Mouse (Mus musculus) liver (tissue): ENCODE results near the gene Mtap.

Experiments
- DNase-seq: peaks from one replicate; pipeline ENCODE4 v3.0.0-alpha.2; 2020; ENCODE audit warnings: mixed read lengths

The Mtap gene

DNA sequence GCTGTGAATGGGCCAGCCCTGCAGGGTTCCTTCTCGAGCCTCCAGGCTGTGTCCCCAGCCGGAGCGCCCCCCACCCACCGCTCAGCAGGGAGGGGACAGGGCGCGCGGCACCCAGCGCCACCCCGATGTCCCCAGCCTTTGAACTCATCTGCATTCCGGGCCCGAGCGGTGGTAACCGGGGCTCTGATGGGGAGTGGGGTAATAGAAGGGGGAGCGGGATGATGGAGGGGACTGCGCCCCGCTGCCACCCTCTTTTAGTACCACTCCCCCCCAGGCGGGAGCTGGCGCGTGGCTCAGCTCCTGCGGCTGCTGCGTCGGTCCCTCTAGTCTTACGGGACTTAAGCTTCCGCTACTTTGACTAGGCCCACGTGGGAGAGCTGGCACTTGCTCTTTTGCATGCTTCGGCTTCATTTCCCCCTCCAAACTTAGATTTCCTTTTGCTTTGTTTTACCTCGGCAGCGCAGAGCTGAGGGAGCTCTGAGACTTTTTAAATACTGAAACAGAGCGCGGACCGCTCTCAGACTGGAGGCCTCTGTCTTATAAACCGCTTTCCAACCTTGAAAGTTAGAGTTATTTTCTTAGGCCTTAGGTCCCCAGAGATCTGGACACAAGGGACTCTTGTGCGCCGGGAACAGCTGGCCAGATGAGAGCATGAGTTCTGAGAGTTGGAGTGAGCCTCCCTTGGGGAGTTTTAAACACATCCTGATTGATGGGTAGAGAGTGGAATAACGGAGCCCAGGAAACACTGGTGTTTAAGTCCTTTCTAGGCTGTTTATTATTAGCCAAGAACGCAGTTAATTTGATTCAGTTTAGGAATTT is 829 bp downstream of the Mtap start:
- peak; percentile 18 for DNase-seq

DNA sequence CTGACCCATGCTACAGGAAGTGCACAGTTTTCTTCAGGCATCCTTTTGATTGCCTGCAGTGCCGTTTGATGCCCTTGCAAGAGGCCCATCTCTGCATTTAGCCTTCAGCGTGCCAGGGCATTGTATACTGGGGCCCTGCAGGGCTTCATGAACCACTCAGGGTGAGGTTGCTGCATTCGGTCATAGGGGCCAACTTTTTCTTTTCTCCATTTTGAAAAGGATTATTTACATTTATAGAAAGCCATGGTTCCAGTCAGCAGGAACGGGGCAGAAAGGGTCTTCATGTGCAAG is 1.4 kb downstream of the Mtap start:
- DNase-seq: no peak

- no peak for DNase-seq
Measured at GRCm38 (mm10) chr4:89140832-89141231, 3.9 kb downstream of the Mtap start.

DNA sequence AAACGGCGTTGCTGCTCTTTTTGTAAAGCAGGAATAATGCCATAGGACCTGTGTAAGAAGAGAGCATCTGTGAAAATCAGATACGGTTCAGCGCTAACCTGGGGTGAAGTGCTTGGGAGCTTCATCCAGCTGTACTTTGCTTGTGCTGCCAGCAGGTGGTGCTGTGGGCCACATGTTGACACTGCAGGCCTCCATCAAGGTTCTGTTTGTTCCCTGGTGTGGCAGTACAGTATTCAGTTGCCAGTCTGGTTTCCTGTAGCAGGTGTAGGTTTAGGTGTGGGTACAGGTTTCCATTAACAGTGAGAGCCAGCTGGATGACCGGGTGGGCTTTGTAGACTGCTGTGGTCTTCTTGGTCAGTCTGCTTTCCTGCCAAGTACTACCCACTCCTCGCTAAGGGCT is 8.5 kb downstream of the Mtap start:
- DNase-seq: peak; percentile 70

- DNase-seq: no peak
Measured at GRCm38 (mm10) chr4:89146291-89146690, 9.4 kb downstream of the Mtap start.

DNA sequence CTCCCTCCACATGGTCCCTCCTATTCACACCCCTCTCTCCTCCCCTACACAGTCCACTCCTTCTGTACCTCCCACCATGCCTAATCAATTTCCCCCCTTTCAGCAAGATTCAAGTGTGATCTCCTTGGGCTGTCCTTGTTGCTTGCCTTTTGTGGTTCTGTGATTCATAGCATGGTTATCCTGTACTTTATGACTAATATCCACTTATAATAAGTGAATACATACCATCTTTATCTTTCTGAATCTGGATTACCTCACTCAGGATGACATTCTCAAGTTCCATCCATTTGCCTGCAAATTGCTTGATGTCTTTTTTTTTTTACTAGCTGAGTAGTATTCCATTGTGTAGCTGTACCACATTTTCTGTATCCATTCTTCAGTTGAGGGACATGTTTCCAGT is 12.3 kb downstream of the Mtap start:
- DNase-seq: no peak

- DNase-seq: no peak
Measured at GRCm38 (mm10) chr4:89161389-89161788, 24.5 kb downstream of the Mtap start.

GRCm38 (mm10) chr4:89162496-89162895 is 25.6 kb downstream of the Mtap start:
- DNase-seq: no peak

DNA sequence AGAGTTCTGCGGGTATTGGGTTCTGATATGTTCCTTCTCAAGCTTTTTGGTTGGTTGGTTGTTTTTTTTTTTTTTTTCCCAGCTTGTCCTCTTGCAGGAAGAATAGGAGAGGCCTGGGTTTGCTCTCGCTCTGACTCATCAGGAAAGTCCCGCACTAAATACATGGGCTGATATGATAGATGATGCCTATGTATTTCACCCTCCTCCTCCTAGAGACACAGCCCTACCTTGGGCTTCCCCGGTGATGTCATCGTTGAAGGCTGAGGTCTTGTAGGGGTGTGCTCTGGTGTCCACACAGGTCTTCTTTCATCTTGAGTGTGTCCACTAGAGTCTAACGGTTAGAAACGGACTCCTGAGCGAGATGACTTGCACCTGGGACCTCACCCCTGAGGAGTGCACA is 26.7 kb downstream of the Mtap start:
- DNase-seq: no peak

DNA sequence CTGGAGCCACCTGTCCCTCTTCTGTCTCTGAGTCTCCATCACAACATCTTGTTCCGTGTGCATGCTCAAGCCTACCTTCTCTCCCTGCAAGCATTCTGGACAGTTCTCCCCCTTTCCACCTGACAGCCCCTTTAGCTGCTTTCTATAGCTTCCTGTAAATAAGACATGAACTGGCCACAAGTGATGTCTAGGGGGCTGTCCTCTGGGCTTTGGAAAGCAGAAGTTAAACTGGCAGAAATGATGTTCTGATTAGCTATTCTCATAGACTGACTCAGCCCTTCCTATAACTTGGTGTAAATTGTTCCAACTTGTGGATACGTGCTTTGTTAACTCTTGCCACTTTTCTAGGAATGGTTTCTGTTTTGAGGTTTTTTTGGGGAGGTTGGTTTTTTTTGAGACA is 27.8 kb downstream of the Mtap start:
- no peak for DNase-seq

GRCm38 (mm10) chr4:89168877-89169276 is 32.0 kb downstream of the Mtap start:
- no peak for DNase-seq

GRCm38 (mm10) chr4:89169739-89170138 is 32.8 kb downstream of the Mtap start:
- DNase-seq: no peak

- DNase-seq: no peak
Measured at GRCm38 (mm10) chr4:89170931-89171330, 34.0 kb downstream of the Mtap start.

DNA sequence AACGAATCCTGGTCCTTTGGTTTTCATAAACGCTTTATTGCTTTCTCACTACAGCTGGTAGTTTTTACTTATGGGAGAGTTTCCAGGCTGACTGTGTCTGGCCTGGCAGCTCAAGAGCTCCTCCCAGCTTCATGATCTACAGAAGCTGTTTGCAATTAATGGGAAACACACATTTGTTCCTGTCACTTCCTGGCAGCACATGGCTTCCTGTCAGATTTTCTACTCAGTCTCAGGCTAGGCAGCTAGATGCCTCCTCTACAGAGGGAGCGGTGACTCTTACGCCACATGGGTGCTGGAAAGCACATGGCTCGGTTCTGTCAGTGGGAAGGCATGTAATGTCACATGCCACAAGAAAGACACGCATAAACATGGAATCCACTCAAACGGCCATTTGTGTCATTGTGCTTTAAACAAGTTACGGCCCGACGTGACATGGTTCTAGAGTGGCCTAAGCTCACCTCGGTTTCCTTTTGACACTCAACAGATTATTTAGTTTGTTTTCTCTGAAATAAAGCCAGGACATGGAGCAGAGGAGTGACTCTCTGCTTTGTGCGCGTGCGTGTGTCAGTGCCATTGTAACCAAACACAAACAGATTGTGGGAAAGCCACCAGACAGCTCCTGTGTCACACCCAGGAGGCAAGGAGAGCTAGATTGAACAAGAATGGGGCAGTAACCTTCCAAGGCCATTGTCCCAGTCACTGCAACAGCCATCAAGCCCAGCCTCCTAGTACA is 36.1 kb downstream of the Mtap start:
- DNase-seq: no peak

GRCm38 (mm10) chr4:89177514-89178307 is 40.8 kb downstream of the Mtap start:
- no peak for DNase-seq

DNA sequence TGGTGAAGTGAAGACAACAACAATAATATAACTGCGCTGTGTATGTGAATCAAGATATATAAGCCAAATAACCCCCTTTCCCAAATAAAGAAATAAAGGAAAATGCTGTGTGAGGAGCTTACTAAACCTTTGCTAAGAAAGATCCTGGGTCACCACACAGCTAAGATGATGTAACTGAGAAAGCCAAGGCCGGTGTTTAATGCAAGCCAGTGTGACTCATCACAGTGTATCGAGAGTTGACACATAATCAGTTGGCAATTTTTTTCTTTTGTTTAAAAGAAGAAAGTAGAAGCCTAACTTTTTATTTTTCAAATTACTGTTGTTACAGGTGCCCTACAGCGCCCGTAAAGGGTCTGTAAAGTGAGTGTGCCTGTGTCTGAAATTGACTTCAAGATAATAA is 43.2 kb downstream of the Mtap start:
- DNase-seq: no peak

DNA sequence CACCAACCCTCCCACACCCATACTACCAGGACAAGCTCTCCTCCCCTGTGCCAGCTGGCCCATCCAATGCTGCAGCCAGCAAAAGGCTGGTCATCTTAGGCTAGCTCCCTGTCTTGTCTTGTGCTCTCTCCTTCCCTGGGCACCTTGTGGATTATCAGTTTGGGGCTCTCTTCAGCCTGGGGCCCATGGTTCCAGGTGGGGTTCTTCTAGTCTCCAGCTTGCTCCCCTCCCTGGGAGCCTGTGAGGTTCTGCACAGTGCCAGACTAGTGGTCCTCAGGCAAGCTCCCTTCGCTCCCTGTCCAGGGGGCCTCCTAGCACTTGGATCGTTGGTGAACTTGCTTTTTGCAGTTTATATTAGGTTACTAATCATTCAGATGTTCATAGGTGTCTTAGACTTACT is 44.7 kb downstream of the Mtap start:
- no peak for DNase-seq

- no peak for DNase-seq
Measured at GRCm38 (mm10) chr4:89182486-89182885, 45.6 kb downstream of the Mtap start.

DNA sequence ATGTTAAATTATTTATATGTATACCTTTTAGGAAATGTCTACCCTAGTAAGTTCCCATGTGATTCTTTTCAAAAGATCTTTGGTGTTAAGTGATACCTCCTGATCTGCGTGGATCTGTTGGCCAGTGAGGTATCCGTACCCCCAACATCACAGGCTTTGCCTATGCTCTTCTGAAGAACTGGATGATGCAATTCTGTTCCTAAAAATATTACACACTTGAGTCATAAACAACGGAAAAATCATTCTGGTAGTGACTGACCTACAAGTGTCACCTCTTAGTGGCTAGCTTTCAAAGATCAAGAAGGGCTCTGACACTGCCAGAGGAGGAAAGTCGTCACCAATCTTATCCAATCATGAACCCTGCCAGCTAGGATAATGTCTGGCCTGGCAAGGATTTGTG is 58.6 kb downstream of the Mtap start:
- DNase-seq: no peak

DNA sequence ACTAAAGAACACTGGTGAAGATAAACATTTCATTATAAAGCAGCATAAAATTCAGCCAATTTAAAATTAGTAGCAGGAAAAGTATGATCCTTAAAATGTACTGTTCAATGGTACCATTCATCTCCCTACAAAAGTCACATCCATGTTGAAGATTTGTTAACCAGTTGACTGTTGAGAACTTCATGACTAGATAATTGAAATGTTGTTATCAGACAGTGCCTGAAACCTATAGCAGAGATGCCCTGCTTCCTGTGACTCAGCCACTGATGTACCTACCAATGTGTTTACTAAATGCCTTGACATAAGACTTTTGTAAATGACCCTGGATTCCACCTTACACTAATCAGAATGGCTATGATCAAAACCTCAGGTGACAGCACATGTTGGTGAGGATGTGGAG is 60.2 kb downstream of the Mtap start:
- no peak for DNase-seq

- no peak for DNase-seq
Measured at GRCm38 (mm10) chr4:89200806-89201205, 63.9 kb downstream of the Mtap start.

- DNase-seq: no peak
Measured at GRCm38 (mm10) chr4:89209310-89209709, 72.4 kb downstream of the Mtap start.

GRCm38 (mm10) chr4:89210314-89210713 is 73.4 kb downstream of the Mtap start:
- DNase-seq: no peak

DNA sequence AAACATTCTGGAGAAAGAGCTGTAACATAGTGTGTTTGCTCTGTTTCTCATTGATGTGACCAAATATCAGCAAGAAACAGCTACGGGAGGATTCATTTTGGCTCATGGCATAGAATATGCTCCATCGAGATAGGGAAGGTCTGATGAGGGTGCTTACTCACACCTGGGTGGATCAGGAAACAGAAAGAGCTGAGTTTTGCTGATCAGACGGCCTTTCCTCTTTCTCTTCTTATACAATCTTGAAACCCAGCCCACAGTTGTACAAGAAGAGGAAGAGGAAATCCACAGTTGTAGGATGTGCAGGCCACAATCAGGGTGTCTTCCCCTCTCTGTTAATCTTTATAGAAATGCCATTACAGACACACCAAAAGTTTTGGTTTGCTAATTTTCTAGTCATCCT is 75.3 kb downstream of the Mtap start:
- no peak for DNase-seq
